Mouse (Mus musculus): Measurements from ENCODE around the gene Mlh1.

GRCm38 (mm10) chr9:111293234-111293633, 21.6 kb upstream of the Mlh1 start:
- TF ChIP-seq TCF12 (IDR thresholded peaks at IDR 0.05; ENCODE audit: insufficient read depth, poor library complexity, severe bottlenecking) (no peak), POLR2A (IDR thresholded peaks at IDR 0.05; ENCODE audit: insufficient read length, low read depth) (no peak), MYOD1 (IDR thresholded peaks at IDR 0.05; ENCODE audit: control insufficient read depth in 1 of 3, insufficient read length in 2 of 3, low read depth in 2 of 3) (no peak), POLR2AphosphoS2 (IDR thresholded peaks at IDR 0.05; ENCODE audit: insufficient read length, low read depth) (no peak)
